Mouse (Mus musculus) midbrain, embryonic 14.5 days (tissue): ENCODE measurements at regions not wholly inside any gene's neighbourhood (a gene's known extent, or its start where the extent isn't known, plus 50 kb on each side); places are given as distances from the start of the nearest gene placed in this dataset.

Experiments
- ATAC-seq: fragments of 200-750 bp; cut with Nextera tagmentation; 2 replicates; pipeline ENCODE4 v1.8.0; 2017; ENCODE audit warnings: moderate number of reproducible peaks, moderate library complexity; ENCODE audit not compliant: low FRiP score, low TSS enrichment
- DNase-seq: peaks from one replicate; pipeline ENCODE4 v3.0.0-alpha.2; 2015
- H3K27ac ChIP-seq: fragments of 300-500 bp; sonication (generic); replicated peaks from 2 replicates; pipeline ENCODE4 v1.5.1; 2014; ENCODE audit warnings: mild to moderate bottlenecking, low read depth, low read length, moderate library complexity
- H3K27me3 ChIP-seq: fragments of 300-500 bp; sonication (generic); 2 replicates; pipeline ENCODE4 v1.6.1; 2014; ENCODE audit warnings: low read length, control low read depth, mixed read lengths; ENCODE audit not compliant: control insufficient read depth, insufficient read depth
- H3K36me3 ChIP-seq: fragments of 300-500 bp; sonication (generic); 2 replicates; pipeline ENCODE4 v1.6.1; 2014; ENCODE audit warnings: low read length, control low read depth; ENCODE audit not compliant: control insufficient read depth, insufficient read depth
- H3K4me1 ChIP-seq: fragments of 300-500 bp; sonication (generic); 2 replicates; pipeline ENCODE4 v1.6.1; 2014; ENCODE audit warnings: mild to moderate bottlenecking, antibody characterized with exemption, low read length, control low read depth; ENCODE audit not compliant: control insufficient read depth, insufficient read depth
- H3K4me2 ChIP-seq: fragments of 300-500 bp; sonication (generic); 2 replicates; pipeline ENCODE4 v1.6.1; 2014; ENCODE audit warnings: mild to moderate bottlenecking, low read length, moderate library complexity
- H3K4me3 ChIP-seq: fragments of 300-500 bp; sonication (generic); replicated peaks from 2 replicates; pipeline ENCODE4 v1.5.1; 2014; ENCODE audit warnings: low read depth, low read length
- H3K9ac ChIP-seq: fragments of 300-500 bp; sonication (generic); replicated peaks from 2 replicates; pipeline ENCODE4 v1.6.1; 2014; ENCODE audit warnings: mild to moderate bottlenecking, low read length, moderate library complexity
- H3K9me3 ChIP-seq: fragments of 300-500 bp; sonication (generic); 2 replicates; pipeline ENCODE4 v1.6.1; 2016; ENCODE audit warnings: low read length, control low read depth, mixed read lengths; ENCODE audit not compliant: control insufficient read depth
- WGBS: fragments of 180-500 bp; shearing (Covaris S2); extraction: QIAGEN DNeasy Blood & Tissue Kit; methylation state at CpG from one replicate; pipeline ENCODE4 v1.1.7; 2014; 5-methylcytosine and 5-hydroxymethylcytosine counted together

DNA sequence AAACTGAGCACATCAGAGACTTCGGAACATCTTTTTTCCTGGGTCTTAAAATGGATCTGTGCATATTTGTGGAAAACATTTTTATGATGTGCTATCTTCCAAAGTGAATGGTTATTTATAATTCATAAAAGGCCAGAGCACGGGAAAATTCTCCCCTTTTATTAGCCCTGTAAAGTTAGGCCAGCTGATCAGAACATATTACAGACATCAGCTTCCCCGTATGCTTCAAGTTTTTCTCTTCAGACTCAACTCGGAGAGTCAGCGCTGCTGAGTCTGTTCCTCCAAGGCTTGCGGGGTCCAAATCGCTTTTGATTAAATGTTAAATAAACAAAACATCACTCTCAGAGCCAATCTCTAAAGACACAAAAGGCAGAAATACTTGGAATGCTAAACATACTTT lies 134.1 kb upstream of the Smim15 start:
- H3K9me3 ChIP-seq, result no peaks in the 10 kb centered on the region
- H3K4me3 ChIP-seq, result no peak overlapping the region
- H3K4me2 ChIP-seq, result no peak overlapping the region
- DNase-seq (no peak), ATAC-seq (no peak)
- no peaks in the 10 kb centered on the region for H3K36me3 ChIP-seq
- H3K27me3 ChIP-seq, result no peaks in the 10 kb centered on the region
- H3K9ac ChIP-seq, result no peak overlapping the region
- 63% methylated on average over 7 of the region's 7 CpGs for WGBS
- H3K4me1 ChIP-seq, result peaks cover 15% of the 10 kb centered on the region
- 0 out of 2 replicates have a peak overlapping the region, but pooled peaks have one; percentile 26 for H3K27ac ChIP-seq

DNA sequence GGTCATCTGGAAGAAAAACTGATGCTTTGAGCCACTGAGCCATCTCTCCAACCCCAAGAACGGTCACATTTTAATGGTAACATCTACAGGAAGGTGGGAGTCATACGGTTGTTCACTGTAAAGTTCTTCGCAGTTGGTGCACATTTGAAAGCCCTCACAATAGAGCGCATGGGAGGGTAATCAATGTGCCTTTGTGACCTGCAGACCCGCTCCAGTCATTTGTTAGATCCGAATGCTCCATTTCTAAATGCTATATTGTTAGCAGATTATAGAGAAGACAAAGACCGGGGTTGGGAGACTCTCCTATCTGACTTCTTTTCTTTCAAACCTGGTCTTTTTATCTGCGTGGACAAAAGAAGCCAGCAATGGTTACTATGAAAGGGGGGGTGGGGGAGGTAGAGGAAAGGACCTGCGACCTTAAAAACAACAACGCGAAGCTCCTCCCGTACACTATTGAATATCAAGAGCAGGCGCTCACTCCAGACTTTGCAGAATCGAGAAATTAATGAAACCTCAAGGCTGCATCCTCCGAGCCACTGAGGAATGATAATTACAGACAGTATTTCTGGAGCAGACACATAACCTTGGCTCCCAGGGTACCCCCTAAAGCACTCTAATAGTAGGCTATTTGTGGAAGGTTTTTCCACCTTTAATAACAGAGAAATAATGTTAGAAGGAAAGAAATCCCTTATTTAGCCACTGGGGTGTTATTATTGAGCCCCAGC lies 134.7 kb upstream of the Smim15 start:
- 11% methylated on average over 15 of the region's 15 CpGs for WGBS
- Histone ChIP-seq H3K4me2 (peak overlapping the region; percentile 29), H3K27me3 (no peaks in the 10 kb centered on the region), H3K27ac (peak overlapping the region; percentile 26; the same call in 1 of the 2 replicates), H3K4me3 (no peak overlapping the region), H3K4me1 (peaks cover 15% of the 10 kb centered on the region), H3K36me3 (no peaks in the 10 kb centered on the region), H3K9me3 (no peaks in the 10 kb centered on the region), H3K9ac (no peak overlapping the region)
- no peak for DNase-seq
- ATAC-seq, result no peak

DNA sequence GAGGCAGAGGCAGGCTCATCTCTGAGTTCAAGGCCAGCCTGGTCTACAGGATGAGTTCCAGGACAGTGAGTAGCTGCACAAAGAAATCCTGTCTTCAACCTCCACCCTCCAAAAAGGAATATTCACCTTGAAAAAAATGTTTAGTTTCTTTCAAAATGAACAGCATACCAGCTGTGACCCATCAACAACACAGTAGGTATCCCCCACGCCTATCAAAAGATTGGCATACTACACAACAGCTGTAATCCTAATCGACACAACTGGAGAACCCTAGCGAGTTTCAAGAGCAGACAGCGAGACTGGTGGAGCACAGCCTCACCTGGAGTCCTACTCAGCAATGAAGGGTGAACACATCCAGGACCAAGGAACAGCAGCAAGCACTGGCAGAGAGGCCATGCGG lies 136.3 kb upstream of the Smim15 start:
- no peaks in the 10 kb centered on the region for H3K27me3 ChIP-seq
- H3K4me2 ChIP-seq, result no peak overlapping the region
- ATAC-seq (no peak), DNase-seq (no peak)
- H3K4me3 ChIP-seq, result no peak overlapping the region
- peaks cover 22% of the 10 kb centered on the region for H3K4me1 ChIP-seq
- no peaks in the 10 kb centered on the region for H3K36me3 ChIP-seq
- 89% methylated on average over 5 of the region's 5 CpGs for WGBS
- no peak overlapping the region for H3K9ac ChIP-seq
- no peak overlapping the region for H3K27ac ChIP-seq
- no peaks in the 10 kb centered on the region for H3K9me3 ChIP-seq

DNA sequence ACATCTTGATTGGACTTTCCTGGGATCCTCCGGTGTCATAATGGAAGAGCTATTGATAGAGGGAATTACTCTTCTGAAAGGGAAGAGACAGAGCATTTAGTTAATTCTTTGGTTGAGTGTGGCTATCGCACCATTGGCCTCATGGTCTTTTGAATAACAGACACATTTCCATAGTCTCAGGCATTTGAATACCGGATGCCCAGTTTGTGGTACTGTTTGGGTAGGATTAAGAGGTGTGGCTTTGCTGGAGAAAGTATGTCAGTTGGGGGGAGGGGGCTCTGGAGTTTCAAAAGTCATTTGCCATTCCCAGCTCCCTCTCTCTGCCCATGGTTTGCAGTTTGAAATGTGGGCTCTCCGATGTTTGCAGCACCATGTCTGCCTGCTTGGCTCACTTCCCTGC lies 139.4 kb upstream of the Smim15 start:
- Histone ChIP-seq H3K36me3 (no peaks in the 10 kb centered on the region), H3K9me3 (no peaks in the 10 kb centered on the region), H3K27me3 (no peaks in the 10 kb centered on the region), H3K4me1 (peaks cover 15% of the 10 kb centered on the region), H3K27ac (no peak overlapping the region), H3K4me3 (no peak overlapping the region), H3K9ac (no peak overlapping the region), H3K4me2 (no peak overlapping the region)
- 79% methylated on average over 4 of the region's 4 CpGs for WGBS
- no peak for DNase-seq
- ATAC-seq, result no peak

DNA sequence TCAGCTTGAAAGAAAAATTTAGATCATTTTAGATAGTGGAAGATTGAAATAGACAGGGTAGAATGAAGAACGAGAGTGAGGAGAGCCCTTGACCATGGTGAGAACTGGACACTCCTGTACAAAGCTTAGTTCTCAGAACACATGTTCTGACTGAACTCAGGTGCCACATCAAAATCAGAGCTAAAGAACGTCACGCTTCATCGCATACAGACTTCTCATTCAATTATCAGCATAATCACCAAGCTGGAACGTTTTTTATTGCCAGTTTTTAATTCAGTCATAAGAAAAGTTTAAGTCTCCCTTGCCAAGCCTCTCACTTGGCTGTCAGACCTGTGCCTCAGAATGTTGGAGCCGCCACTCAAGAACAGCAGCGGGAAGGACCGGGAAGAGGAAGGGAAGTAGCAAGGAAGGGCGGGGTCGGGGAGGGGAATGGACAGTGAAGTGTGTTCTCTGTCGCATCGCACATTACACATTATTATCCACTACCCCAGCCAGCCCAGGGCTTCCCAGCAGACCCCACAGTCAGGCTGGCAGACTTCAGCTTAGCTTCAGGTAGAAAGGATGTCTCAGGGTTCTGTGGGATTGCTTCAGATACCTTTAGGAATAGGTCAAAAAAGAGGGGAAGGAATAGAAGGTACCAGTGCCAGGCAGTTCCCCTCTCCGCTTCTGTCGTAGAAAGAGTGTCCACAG lies 140.1 kb upstream of the Smim15 start:
- WGBS, result 71% methylated on average over 14 of the region's 14 CpGs
- no peak overlapping the region for H3K27ac ChIP-seq
- ATAC-seq (no peak), DNase-seq (no peak)
- no peak overlapping the region for H3K4me3 ChIP-seq
- H3K4me2 ChIP-seq, result no peak overlapping the region
- H3K36me3 ChIP-seq, result no peaks in the 10 kb centered on the region
- no peaks in the 10 kb centered on the region for H3K9me3 ChIP-seq
- H3K4me1 ChIP-seq, result peaks cover 9% of the 10 kb centered on the region
- H3K9ac ChIP-seq, result no peak overlapping the region
- H3K27me3 ChIP-seq, result no peaks in the 10 kb centered on the region

DNA sequence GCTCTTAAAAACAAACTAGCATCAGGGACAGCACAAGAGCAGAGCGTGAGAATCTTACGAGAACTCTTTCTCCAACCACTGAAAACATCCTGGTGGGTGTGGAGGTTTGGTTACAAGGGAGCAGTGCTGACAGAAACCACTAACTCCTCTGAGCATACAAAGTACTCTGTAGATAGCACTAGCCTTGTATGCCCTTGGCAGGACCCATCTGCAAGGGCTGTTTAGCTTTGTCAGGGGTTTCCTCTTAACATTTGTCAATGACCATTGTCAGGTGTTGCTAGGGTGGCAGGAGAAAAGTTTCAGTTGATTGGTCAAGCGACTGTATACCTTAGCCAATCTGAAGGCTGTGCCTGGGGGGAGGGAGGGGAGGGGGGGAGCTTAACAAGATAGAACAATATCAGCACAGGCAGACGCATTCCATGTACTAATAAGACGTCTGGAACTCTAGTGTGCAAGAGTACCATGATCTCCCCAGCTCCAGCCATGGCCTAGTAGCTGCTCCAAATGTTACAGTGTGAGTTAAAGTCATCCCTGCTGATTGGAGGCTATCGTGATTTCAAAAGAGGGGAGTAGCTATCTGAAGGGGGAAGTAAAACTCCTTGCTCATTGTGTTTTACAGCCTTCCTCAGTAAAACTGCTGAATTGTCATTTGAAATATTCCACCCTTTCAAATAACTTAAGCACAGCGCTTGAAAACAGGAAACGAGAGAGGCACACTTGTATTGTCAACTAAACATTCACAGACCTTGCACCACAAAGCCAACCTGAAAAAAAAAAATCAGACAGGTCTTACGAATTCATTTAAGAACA lies 140.9 kb upstream of the Smim15 start:
- H3K9ac ChIP-seq, result no peak overlapping the region
- H3K27me3 ChIP-seq, result no peaks in the 10 kb centered on the region
- no peak overlapping the region for H3K4me3 ChIP-seq
- H3K36me3 ChIP-seq, result no peaks in the 10 kb centered on the region
- 36% methylated on average over 9 of the region's 9 CpGs for WGBS
- no peak overlapping the region for H3K4me2 ChIP-seq
- no peak overlapping the region for H3K27ac ChIP-seq
- no peaks in the 10 kb centered on the region for H3K9me3 ChIP-seq
- DNase-seq, result peak; percentile 46
- H3K4me1 ChIP-seq, result 0 out of 2 replicates have a peak, but pooled peaks cover 7% of the 10 kb centered on the region
- no peak; the same call in 1 of the 2 replicates for ATAC-seq

DNA sequence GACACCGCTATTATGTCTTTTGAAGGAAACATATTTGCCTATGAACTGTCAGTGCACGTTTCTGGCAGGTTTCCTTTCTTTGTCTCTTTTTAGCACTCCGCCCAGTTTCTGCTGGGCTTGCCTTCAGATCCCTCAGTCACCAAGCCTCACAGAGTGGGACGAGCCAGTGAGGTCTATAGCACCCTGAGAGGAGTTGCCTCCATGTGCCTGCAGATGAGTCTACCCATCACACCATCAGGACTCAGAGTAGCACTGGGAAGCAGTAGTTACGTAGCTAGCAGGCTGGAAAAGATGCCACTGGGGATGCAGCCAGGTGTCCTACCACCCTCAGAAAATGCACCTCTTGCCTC lies 141.5 kb upstream of the Smim15 start:
- Histone ChIP-seq H3K27me3 (no peaks in the 10 kb centered on the region), H3K36me3 (no peaks in the 10 kb centered on the region), H3K27ac (no peak overlapping the region), H3K9me3 (no peaks in the 10 kb centered on the region), H3K4me3 (no peak overlapping the region), H3K9ac (no peak overlapping the region), H3K4me1 (0 out of 2 replicates have a peak, but pooled peaks cover 7% of the 10 kb centered on the region), H3K4me2 (no peak overlapping the region)
- ATAC-seq (no peak), DNase-seq (no peak)
- 77% methylated on average over 5 of the region's 5 CpGs for WGBS

DNA sequence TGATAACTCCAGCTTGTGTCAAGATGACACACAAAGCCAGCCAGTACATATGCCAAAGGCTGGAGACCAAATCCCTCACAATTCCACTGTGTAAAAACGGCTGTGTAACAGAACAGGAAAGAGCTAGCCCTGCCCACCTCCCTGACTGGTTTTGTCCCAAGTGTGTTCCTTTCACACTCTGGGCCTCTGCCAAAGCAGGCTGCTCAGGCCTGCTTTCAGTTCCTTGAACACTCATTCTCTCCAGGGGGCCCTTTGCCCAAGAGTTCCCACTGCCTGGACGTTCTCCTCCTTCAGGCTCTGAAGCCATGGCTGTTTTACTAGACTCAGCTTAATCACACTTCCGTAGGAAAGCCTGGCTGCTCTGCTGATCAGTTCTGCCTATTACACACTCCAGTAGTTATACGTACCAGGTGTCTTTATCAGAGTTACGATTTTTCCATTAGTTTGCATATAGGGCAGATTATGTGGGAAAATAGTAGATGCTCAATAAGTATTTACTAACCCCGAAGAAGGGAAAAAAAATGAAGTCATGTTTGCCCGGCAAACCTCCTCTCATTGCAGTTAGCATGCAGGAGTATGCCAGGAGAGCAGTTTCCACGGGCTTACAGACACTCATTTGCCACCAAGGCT lies 144.5 kb upstream of the Smim15 start:
- Histone ChIP-seq H3K36me3 (no peaks in the 10 kb centered on the region), H3K4me3 (no peak overlapping the region), H3K4me1 (0 out of 2 replicates have a peak, but pooled peaks cover 7% of the 10 kb centered on the region), H3K4me2 (no peak overlapping the region), H3K9ac (no peak overlapping the region), H3K27me3 (no peaks in the 10 kb centered on the region), H3K27ac (no peak overlapping the region), H3K9me3 (no peaks in the 10 kb centered on the region)
- ATAC-seq (no peak), DNase-seq (no peak)
- WGBS, result 48% methylated on average over 8 of the region's 8 CpGs
